Mouse (Mus musculus): ENCODE data around the gene Ddx60. TPM values are rescaled to one million over a fixed set of nuclear protein-coding genes. Genes with fewer than 3 reads are reported as not detected.

Gene Ddx60
- polyA plus RNA-seq, 1 experiment from 2014 or later = 3.0 TPM

GRCm38 (mm10) chr8:61989464-61989863 lies 61.6 kb downstream of the Ddx60 start:
- 66% methylated on average over 6 of the region's 6 CpGs for WGBS
- no peaks in the 10 kb centered on the region for H3K9me3 ChIP-seq (ENCODE audit: control insufficient read depth, low read length)
- no peak overlapping the region for H3K9ac ChIP-seq (ENCODE audit: low read length)
- H3K27ac ChIP-seq (replicated peaks in 1 of 2; ENCODE audit: control insufficient read depth in 1 of 2, insufficient read depth in 1 of 2, low read depth in 2 of 2, low read length in 2 of 2) = no peak overlapping the region
- no peaks in the 10 kb centered on the region for H3K36me3 ChIP-seq (ENCODE audit: control insufficient read depth, insufficient read depth, low read length)
- H3K4me1 ChIP-seq (ENCODE audit: control insufficient read depth in 2 of 2, insufficient read depth in 2 of 2, low read length in 2 of 2) = peaks cover 3 to 8% of the 10 kb centered on the region in 2 experiments; a peak in 2 of 4 replicates
- ATAC-seq (ENCODE audit: insufficient number of reproducible peaks, insufficient read depth, low FRiP score, low read depth) = no peak
- no peak overlapping the region for H3K4me2 ChIP-seq (ENCODE audit: low read length)
- no peaks in the 10 kb centered on the region for H3K27me3 ChIP-seq (ENCODE audit: control insufficient read depth, insufficient read depth, low read length)
- H3K4me3 ChIP-seq (ENCODE audit: control insufficient read depth in 1 of 2, insufficient read depth in 1 of 2, low read depth in 1 of 2, low read length in 2 of 2) = no peak overlapping the region

GRCm38 (mm10) chr8:61992796-61993195 lies 64.9 kb downstream of the Ddx60 start:
- H3K9me3 ChIP-seq (ENCODE audit: control insufficient read depth, low read length) = no peaks in the 10 kb centered on the region
- no peaks in the 10 kb centered on the region for H3K36me3 ChIP-seq (ENCODE audit: control insufficient read depth, insufficient read depth, low read length)
- H3K4me3 ChIP-seq (ENCODE audit: control insufficient read depth in 1 of 2, insufficient read depth in 1 of 2, low read depth in 1 of 2, low read length in 2 of 2) = no peak overlapping the region
- 89% methylated on average over 1 of the region's 1 CpGs for WGBS
- no peak overlapping the region for H3K9ac ChIP-seq (ENCODE audit: low read length)
- H3K4me1 ChIP-seq (ENCODE audit: control insufficient read depth in 2 of 2, insufficient read depth in 2 of 2, low read length in 2 of 2) = no peaks in the 10 kb centered on the region
- H3K27ac ChIP-seq (replicated peaks in 1 of 2; ENCODE audit: control insufficient read depth in 1 of 2, insufficient read depth in 1 of 2, low read depth in 2 of 2, low read length in 2 of 2) = no peak overlapping the region
- no peak overlapping the region for H3K4me2 ChIP-seq (ENCODE audit: low read length)
- no peak for ATAC-seq (ENCODE audit: insufficient number of reproducible peaks, insufficient read depth, low FRiP score, low read depth)
- no peaks in the 10 kb centered on the region for H3K27me3 ChIP-seq (ENCODE audit: control insufficient read depth, insufficient read depth, low read length)

- no peak for ATAC-seq (ENCODE audit: insufficient number of reproducible peaks, insufficient read depth, low FRiP score, low read depth)
- Histone ChIP-seq H3K36me3 (ENCODE audit: control insufficient read depth, insufficient read depth, low read length) (no peaks in the 10 kb centered on the region), H3K27me3 (ENCODE audit: control insufficient read depth, insufficient read depth, low read length) (no peaks in the 10 kb centered on the region), H3K4me1 (ENCODE audit: control insufficient read depth in 2 of 2, insufficient read depth in 2 of 2, low read length in 2 of 2) (no peaks in the 10 kb centered on the region), H3K4me2 (ENCODE audit: low read length) (no peak overlapping the region), H3K9me3 (ENCODE audit: control insufficient read depth, low read length) (no peaks in the 10 kb centered on the region), H3K9ac (ENCODE audit: low read length) (no peak overlapping the region), H3K27ac (replicated peaks in 1 of 2; ENCODE audit: control insufficient read depth in 1 of 2, insufficient read depth in 1 of 2, low read depth in 2 of 2, low read length in 2 of 2) (no peak overlapping the region), H3K4me3 (ENCODE audit: control insufficient read depth in 1 of 2, insufficient read depth in 1 of 2, low read depth in 1 of 2, low read length in 2 of 2) (no peak overlapping the region)
- 74% methylated on average over 2 of the region's 2 CpGs for WGBS
Observed at GRCm38 (mm10) chr8:61997125-61997524, 69.2 kb downstream of the Ddx60 start.

GRCm38 (mm10) chr8:62014166-62014565 lies 86.3 kb downstream of the Ddx60 start:
- Histone ChIP-seq H3K27ac (replicated peaks in 1 of 2; ENCODE audit: control insufficient read depth in 1 of 2, insufficient read depth in 1 of 2, low read depth in 2 of 2, low read length in 2 of 2) (no peak overlapping the region), H3K4me3 (ENCODE audit: control insufficient read depth in 1 of 2, insufficient read depth in 1 of 2, low read depth in 1 of 2, low read length in 2 of 2) (no peak overlapping the region), H3K36me3 (ENCODE audit: control insufficient read depth, insufficient read depth, low read length) (no peaks in the 10 kb centered on the region), H3K4me1 (ENCODE audit: control insufficient read depth in 2 of 2, insufficient read depth in 2 of 2, low read length in 2 of 2) (no peaks in the 10 kb centered on the region), H3K4me2 (ENCODE audit: low read length) (no peak overlapping the region), H3K27me3 (ENCODE audit: control insufficient read depth, insufficient read depth, low read length) (no peaks in the 10 kb centered on the region), H3K9ac (ENCODE audit: low read length) (no peak overlapping the region), H3K9me3 (ENCODE audit: control insufficient read depth, low read length) (0 out of 2 replicates have a peak, but pooled peaks cover under 1% of the 10 kb centered on the region)
- no peak for ATAC-seq (ENCODE audit: insufficient number of reproducible peaks, insufficient read depth, low FRiP score, low read depth)
- 89% methylated on average over 4 of the region's 4 CpGs for WGBS

GRCm38 (mm10) chr8:62014582-62014981 lies 86.7 kb downstream of the Ddx60 start:
- Histone ChIP-seq H3K9me3 (ENCODE audit: control insufficient read depth, low read length) (no peaks in the 10 kb centered on the region), H3K9ac (ENCODE audit: low read length) (no peak overlapping the region), H3K36me3 (ENCODE audit: control insufficient read depth, insufficient read depth, low read length) (no peaks in the 10 kb centered on the region), H3K4me3 (ENCODE audit: control insufficient read depth in 1 of 2, insufficient read depth in 1 of 2, low read depth in 1 of 2, low read length in 2 of 2) (no peak overlapping the region), H3K27ac (replicated peaks in 1 of 2; ENCODE audit: control insufficient read depth in 1 of 2, insufficient read depth in 1 of 2, low read depth in 2 of 2, low read length in 2 of 2) (no peak overlapping the region), H3K27me3 (ENCODE audit: control insufficient read depth, insufficient read depth, low read length) (no peaks in the 10 kb centered on the region), H3K4me1 (ENCODE audit: control insufficient read depth in 2 of 2, insufficient read depth in 2 of 2, low read length in 2 of 2) (no peaks in the 10 kb centered on the region), H3K4me2 (ENCODE audit: low read length) (no peak overlapping the region)
- 88% methylated on average over 4 of the region's 4 CpGs for WGBS
- no peak for ATAC-seq (ENCODE audit: insufficient number of reproducible peaks, insufficient read depth, low FRiP score, low read depth)

GRCm38 (mm10) chr8:62034351-62034750 lies 106.5 kb downstream of the Ddx60 start:
- Histone ChIP-seq H3K36me3 (ENCODE audit: control insufficient read depth, insufficient read depth, low read length) (no peaks in the 10 kb centered on the region), H3K27ac (replicated peaks in 1 of 2; ENCODE audit: control insufficient read depth in 1 of 2, insufficient read depth in 1 of 2, low read depth in 2 of 2, low read length in 2 of 2) (no peak overlapping the region), H3K27me3 (ENCODE audit: control insufficient read depth, insufficient read depth, low read length) (no peaks in the 10 kb centered on the region), H3K9me3 (ENCODE audit: control insufficient read depth, low read length) (peaks cover 3% of the 10 kb centered on the region; the same call in 1 of the 2 replicates), H3K4me1 (ENCODE audit: control insufficient read depth in 2 of 2, insufficient read depth in 2 of 2, low read length in 2 of 2) (no peaks in the 10 kb centered on the region), H3K9ac (ENCODE audit: low read length) (no peak overlapping the region), H3K4me2 (ENCODE audit: low read length) (no peak overlapping the region), H3K4me3 (ENCODE audit: control insufficient read depth in 1 of 2, insufficient read depth in 1 of 2, low read depth in 1 of 2, low read length in 2 of 2) (no peak overlapping the region)
- WGBS = 41% methylated on average over 3 of the region's 3 CpGs
- no peak for ATAC-seq (ENCODE audit: insufficient number of reproducible peaks, insufficient read depth, low FRiP score, low read depth)

- no peaks in the 10 kb centered on the region for H3K9me3 ChIP-seq (ENCODE audit: control insufficient read depth, low read length)
- no peaks in the 10 kb centered on the region for H3K27me3 ChIP-seq (ENCODE audit: control insufficient read depth, insufficient read depth, low read length)
- 36% methylated on average over 2 of the region's 2 CpGs for WGBS
- H3K9ac ChIP-seq (ENCODE audit: low read length) = no peak overlapping the region
- no peak overlapping the region for H3K4me3 ChIP-seq (ENCODE audit: control insufficient read depth in 1 of 2, insufficient read depth in 1 of 2, low read depth in 1 of 2, low read length in 2 of 2)
- H3K4me2 ChIP-seq (ENCODE audit: low read length) = no peak overlapping the region
- no peak overlapping the region for H3K27ac ChIP-seq (replicated peaks in 1 of 2; ENCODE audit: control insufficient read depth in 1 of 2, insufficient read depth in 1 of 2, low read depth in 2 of 2, low read length in 2 of 2)
- H3K4me1 ChIP-seq (ENCODE audit: control insufficient read depth in 2 of 2, insufficient read depth in 2 of 2, low read length in 2 of 2) = no peaks in the 10 kb centered on the region
- no peak for ATAC-seq (ENCODE audit: insufficient number of reproducible peaks, insufficient read depth, low FRiP score, low read depth)
- H3K36me3 ChIP-seq (ENCODE audit: control insufficient read depth, insufficient read depth, low read length) = no peaks in the 10 kb centered on the region
Observed at GRCm38 (mm10) chr8:62046809-62047208, 118.9 kb downstream of the Ddx60 start.

- no peak for ATAC-seq (ENCODE audit: insufficient number of reproducible peaks, insufficient read depth, low FRiP score, low read depth)
- Histone ChIP-seq H3K9ac (ENCODE audit: low read length) (no peak overlapping the region), H3K4me3 (ENCODE audit: control insufficient read depth in 1 of 2, insufficient read depth in 1 of 2, low read depth in 1 of 2, low read length in 2 of 2) (no peak overlapping the region), H3K4me1 (ENCODE audit: control insufficient read depth in 2 of 2, insufficient read depth in 2 of 2, low read length in 2 of 2) (no peaks in the 10 kb centered on the region), H3K27me3 (ENCODE audit: control insufficient read depth, insufficient read depth, low read length) (no peaks in the 10 kb centered on the region), H3K36me3 (ENCODE audit: control insufficient read depth, insufficient read depth, low read length) (no peaks in the 10 kb centered on the region), H3K27ac (replicated peaks in 1 of 2; ENCODE audit: control insufficient read depth in 1 of 2, insufficient read depth in 1 of 2, low read depth in 2 of 2, low read length in 2 of 2) (no peak overlapping the region), H3K4me2 (ENCODE audit: low read length) (no peak overlapping the region), H3K9me3 (ENCODE audit: control insufficient read depth, low read length) (no peaks in the 10 kb centered on the region)
Observed at GRCm38 (mm10) chr8:62060357-62060756, 132.5 kb downstream of the Ddx60 start.

All from heart, embryonic 14.5 days (tissue).